Mouse (Mus musculus) ES-CJ7 (cell line): ENCODE results near the gene Sct.
"Not testable (repeated sequence)": the region's sequence is repeated elsewhere in the genome, so short reads cannot be mapped to it uniquely, and the experiment has no call there.

ENCODE experiments used
- DNase-seq: peaks from one replicate; pipeline ENCODE4 v3.0.0; 2011; ENCODE audit warnings: low read depth, low spot score

The Sct gene

GRCm38 (mm10) chr7:141291921-141292582 lies 13.1 kb upstream of the Sct start, which contains the start of gene Drd4:
Gene Drd4, plus strand, starts transcription at chr7:141292006.
- DNase-seq: peak; percentile 45

GRCm38 (mm10) chr7:141288042-141288441 lies 9.1 kb upstream of the Sct start:
- DNase-seq: peak; percentile 55

- no peak for DNase-seq
Measured at GRCm38 (mm10) chr7:141282756-141283155, 3.8 kb upstream of the Sct start.

- DNase-seq: no peak
Measured at GRCm38 (mm10) chr7:141281442-141281841, 2.5 kb upstream of the Sct start.

GRCm38 (mm10) chr7:141277701-141278678 lies 943 bp downstream of the Sct start:
- DNase-seq: no peak

GRCm38 (mm10) chr7:141276546-141276945 lies 2.4 kb downstream of the Sct start, which contains the start of gene Cdhr5:
Gene Cdhr5, minus strand, starts transcription at chr7:141276786.
- DNase-seq: no peak

- no peak for DNase-seq
Measured at GRCm38 (mm10) chr7:141275356-141275755, 3.6 kb downstream of the Sct start.

GRCm38 (mm10) chr7:141270631-141271030 lies 8.3 kb downstream of the Sct start:
- no peak for DNase-seq

GRCm38 (mm10) chr7:141269273-141269545 lies 9.7 kb downstream of the Sct start:
- no peak for DNase-seq

GRCm38 (mm10) chr7:141268466-141269272 lies 10.3 kb downstream of the Sct start:
- no peak for DNase-seq

GRCm38 (mm10) chr7:141265739-141266561 lies 13.0 kb downstream of the Sct start, which contains the start of gene Irf7:
Gene Irf7, minus strand, starts transcription at chr7:141266481.
- DNase-seq: no peak

- no peak for DNase-seq
Measured at GRCm38 (mm10) chr7:141265411-141265738, 13.6 kb downstream of the Sct start.

GRCm38 (mm10) chr7:141264761-141265410 lies 14.0 kb downstream of the Sct start:
- peak; percentile 19 for DNase-seq

GRCm38 (mm10) chr7:141264041-141264700 lies 14.8 kb downstream of the Sct start:
- no peak for DNase-seq

- no peak for DNase-seq
Measured at GRCm38 (mm10) chr7:141263640-141264039, 15.3 kb downstream of the Sct start.

- DNase-seq: no peak
Measured at GRCm38 (mm10) chr7:141261480-141261879, 17.5 kb downstream of the Sct start.

- DNase-seq: no peak
Measured at GRCm38 (mm10) chr7:141256159-141256558, 22.8 kb downstream of the Sct start.

- not testable (repeated sequence) for DNase-seq
Measured at GRCm38 (mm10) chr7:141250486-141250885, 28.4 kb downstream of the Sct start.

- DNase-seq: peak; percentile 68
Measured at GRCm38 (mm10) chr7:141231551-141231950, 47.4 kb downstream of the Sct start.

- no peak for DNase-seq
Measured at GRCm38 (mm10) chr7:141231111-141231510, 47.8 kb downstream of the Sct start.
